Mouse (Mus musculus) heart, embryonic 13.5 days (tissue): ENCODE results near the gene Cacng6. TPM values are rescaled to one million over a fixed set of nuclear protein-coding genes. Genes with fewer than 3 reads are reported as not detected.

Experiments
- ATAC-seq: fragments of 200-750 bp; cut with Nextera tagmentation; 2 replicates; pipeline ENCODE4 v1.8.0; 2017; ENCODE audit warnings: moderate TSS enrichment; ENCODE audit not compliant: insufficient number of reproducible peaks, low FRiP score, low TSS enrichment; ENCODE audit errors: extremely low read depth
- H3K27ac ChIP-seq: fragments of 300-500 bp; sonication (generic); replicated peaks from 2 replicates; pipeline ENCODE4 v1.5.1; 2015; ENCODE audit warnings: moderate library complexity, mild to moderate bottlenecking, inconsistent platforms
- H3K27me3 ChIP-seq: fragments of 300-500 bp; sonication (generic); replicated peaks from 2 replicates; pipeline ENCODE4 v1.6.1; 2015; ENCODE audit warnings: mild to moderate bottlenecking, inconsistent platforms
- H3K36me3 ChIP-seq: fragments of 300-500 bp; sonication (generic); 2 replicates; pipeline ENCODE4 v1.6.1; 2015; ENCODE audit warnings: mild to moderate bottlenecking, inconsistent platforms
- H3K4me1 ChIP-seq: fragments of 300-500 bp; sonication (generic); 2 replicates; pipeline ENCODE4 v1.6.1; 2015; ENCODE audit warnings: inconsistent platforms
- H3K4me2 ChIP-seq: fragments of 300-500 bp; sonication (generic); 2 replicates; pipeline ENCODE4 v1.6.1; 2015; ENCODE audit warnings: inconsistent platforms, mild to moderate bottlenecking, moderate library complexity
- H3K4me3 ChIP-seq: fragments of 300-500 bp; sonication (generic); 2 replicates; pipeline ENCODE4 v1.5.1; 2015; ENCODE audit warnings: moderate library complexity, mild to moderate bottlenecking, inconsistent platforms
- H3K9ac ChIP-seq: fragments of 300-500 bp; sonication (generic); 2 replicates; pipeline ENCODE4 v1.6.1; 2015; ENCODE audit warnings: inconsistent platforms, mild to moderate bottlenecking, moderate library complexity
- H3K9me3 ChIP-seq: fragments of 300-500 bp; sonication (generic); 2 replicates; pipeline ENCODE4 v1.6.1; 2016; ENCODE audit warnings: inconsistent platforms
- WGBS: fragments of 180-500 bp; shearing (Covaris S2); methylation state at CpG from one replicate; pipeline ENCODE4 v1.1.7; 2015; ENCODE audit warnings: mixed read lengths; 5-methylcytosine and 5-hydroxymethylcytosine counted together
- polyA plus RNA-seq: library from polyadenylated mRNA; unstranded; fragments of >200 nt; fragmentation: Nextera tagmentation; extraction: Ambion mirVana; gene quantifications from 2 replicates; pipeline ENCODE4 v1.2.1, GENCODE M21; 2015

The Cacng6 gene
- polyA plus RNA-seq, 1 experiment from 2014 or later: 16.8 TPM

- Histone ChIP-seq H3K4me3 (no peak overlapping the region), H3K27ac (no peak overlapping the region), H3K9me3 (no peaks in the 10 kb centered on the region), H3K36me3 (no peaks in the 10 kb centered on the region), H3K27me3 (peaks cover 97% of the 10 kb centered on the region), H3K9ac (no peak overlapping the region), H3K4me1 (peaks cover 34% of the 10 kb centered on the region), H3K4me2 (no peak overlapping the region)
- no peak for ATAC-seq
- 62% methylated on average over 5 of the region's 5 CpGs for WGBS
Measured at GRCm38 (mm10) chr7:3420466-3420865, 3.5 kb upstream of the Cacng6 start.

- Histone ChIP-seq H3K9me3 (no peaks in the 10 kb centered on the region), H3K9ac (no peak overlapping the region), H3K36me3 (no peaks in the 10 kb centered on the region), H3K4me2 (no peak overlapping the region), H3K27ac (no peak overlapping the region), H3K4me1 (peaks cover 34% of the 10 kb centered on the region), H3K27me3 (peaks cover 95% of the 10 kb centered on the region), H3K4me3 (no peak overlapping the region)
- 80% methylated on average over 3 of the region's 3 CpGs for WGBS
- ATAC-seq: no peak
Measured at GRCm38 (mm10) chr7:3421297-3421696, 2.7 kb upstream of the Cacng6 start.

GRCm38 (mm10) chr7:3422051-3422450 is 1.9 kb upstream of the Cacng6 start:
- H3K4me3 ChIP-seq: no peak overlapping the region
- H3K27ac ChIP-seq: no peak overlapping the region
- WGBS: 41% methylated on average over 7 of the region's 7 CpGs
- H3K4me2 ChIP-seq: 0 out of 2 replicates have a peak overlapping the region, but pooled peaks have one; percentile 69
- peaks cover 39% of the 10 kb centered on the region for H3K4me1 ChIP-seq
- H3K9me3 ChIP-seq: no peaks in the 10 kb centered on the region
- H3K9ac ChIP-seq: no peak overlapping the region
- no peak for ATAC-seq
- H3K36me3 ChIP-seq: no peaks in the 10 kb centered on the region
- H3K27me3 ChIP-seq: peaks cover 95% of the 10 kb centered on the region

- Histone ChIP-seq H3K27me3 (peaks cover 83% of the 10 kb centered on the region), H3K9me3 (no peaks in the 10 kb centered on the region), H3K4me3 (peak overlapping the region; percentile 48), H3K36me3 (no peaks in the 10 kb centered on the region), H3K9ac (peak overlapping the region; percentile 75), H3K4me1 (peaks cover 47% of the 10 kb centered on the region), H3K27ac (peak overlapping the region; percentile 55), H3K4me2 (peak overlapping the region; percentile 69)
- under 1% methylated on average over 30 of the region's 30 CpGs for WGBS
- ATAC-seq: no peak; the same call in 1 of the 2 replicates
Measured at GRCm38 (mm10) chr7:3423430-3423829, 565 bp upstream of the Cacng6 start.

DNA sequence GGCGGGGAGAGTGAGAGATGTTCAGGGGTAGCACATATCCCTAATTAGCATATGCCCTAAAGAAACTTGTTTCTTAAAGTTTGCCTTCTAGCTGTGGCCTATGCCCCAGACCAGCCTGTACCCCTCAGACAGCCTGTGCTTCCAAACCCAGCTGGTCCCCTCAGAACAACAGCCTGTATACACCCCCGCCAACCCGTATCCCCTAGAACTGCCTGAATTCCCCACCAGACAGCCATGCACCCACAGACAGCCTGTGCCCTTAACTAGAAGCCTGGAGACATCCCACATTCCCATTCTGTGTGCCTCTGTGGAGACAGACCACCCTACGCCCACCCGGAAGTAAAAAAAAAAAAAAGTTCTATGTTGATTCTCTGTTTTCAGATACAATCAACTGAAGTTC is 1.1 kb downstream of the Cacng6 start:
- H3K4me2 ChIP-seq: peak overlapping the region; percentile 69; the same call in 1 of the 2 replicates
- 85% methylated on average over 5 of the region's 5 CpGs for WGBS
- no peak; the same call in 1 of the 2 replicates for ATAC-seq
- peaks cover 69% of the 10 kb centered on the region for H3K27me3 ChIP-seq
- H3K27ac ChIP-seq: no peak overlapping the region
- no peak overlapping the region for H3K9ac ChIP-seq
- H3K36me3 ChIP-seq: no peaks in the 10 kb centered on the region
- peaks cover 56% of the 10 kb centered on the region for H3K4me1 ChIP-seq
- H3K4me3 ChIP-seq: no peak overlapping the region
- H3K9me3 ChIP-seq: no peaks in the 10 kb centered on the region

DNA sequence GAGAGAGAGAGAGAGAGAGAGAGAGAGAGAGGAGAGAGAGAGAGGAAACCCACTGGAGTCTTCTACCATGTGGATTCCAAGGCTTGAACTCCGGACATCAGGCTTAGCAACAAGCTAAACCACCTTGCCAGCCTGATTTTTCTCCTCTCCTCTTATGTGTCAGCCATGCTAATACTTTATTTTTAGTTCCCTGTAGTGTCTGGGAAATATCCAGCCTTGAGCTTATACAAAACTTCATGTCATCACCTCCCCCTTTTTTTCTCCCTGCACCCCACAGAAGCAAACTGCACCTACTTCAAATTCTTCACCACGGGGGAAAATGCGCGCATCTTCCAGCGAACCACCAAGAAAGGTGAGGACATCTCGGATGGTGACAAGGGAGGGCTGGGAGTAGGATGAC is 6.2 kb downstream of the Cacng6 start:
- Histone ChIP-seq H3K36me3 (no peaks in the 10 kb centered on the region), H3K4me1 (peaks cover 49% of the 10 kb centered on the region), H3K4me2 (peak overlapping the region; percentile 54), H3K27me3 (peaks cover 23% of the 10 kb centered on the region), H3K9ac (no peak overlapping the region), H3K27ac (peak overlapping the region; percentile 80), H3K4me3 (peak overlapping the region; percentile 21; the same call in 1 of the 2 replicates), H3K9me3 (no peaks in the 10 kb centered on the region)
- no peak for ATAC-seq
- 41% methylated on average over 6 of the region's 6 CpGs for WGBS

- H3K4me3 ChIP-seq: no peak overlapping the region
- no peak overlapping the region for H3K27ac ChIP-seq
- H3K27me3 ChIP-seq: 0 out of 2 replicates have a peak, but pooled peaks cover 7% of the 10 kb centered on the region
- H3K4me1 ChIP-seq: peaks cover 39% of the 10 kb centered on the region
- 68% methylated on average over 1 of the region's 1 CpGs for WGBS
- no peak overlapping the region for H3K9ac ChIP-seq
- H3K9me3 ChIP-seq: no peaks in the 10 kb centered on the region
- H3K36me3 ChIP-seq: no peaks in the 10 kb centered on the region
- H3K4me2 ChIP-seq: no peak overlapping the region
- no peak for ATAC-seq
Measured at GRCm38 (mm10) chr7:3432066-3432465, 8.1 kb downstream of the Cacng6 start.

DNA sequence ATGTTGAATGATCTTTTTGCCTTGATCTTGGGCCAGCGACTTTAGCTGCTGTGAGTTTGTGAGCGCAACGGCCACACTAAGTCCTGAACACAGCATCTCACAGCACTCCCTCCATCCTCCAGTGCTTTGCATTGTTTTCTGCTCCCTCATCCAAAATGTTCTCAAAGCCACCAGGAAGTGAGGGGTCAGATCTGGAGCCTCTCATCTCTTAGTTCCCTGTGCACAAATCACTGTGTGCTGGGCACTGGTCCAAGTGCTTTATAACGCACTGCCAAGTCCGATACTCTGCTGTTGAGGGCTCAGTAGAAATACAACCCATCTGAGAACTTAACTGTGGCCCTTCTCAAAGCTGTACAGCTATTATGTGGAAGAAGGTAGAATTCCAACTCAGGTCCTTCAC is 13.9 kb downstream of the Cacng6 start:
- H3K9me3 ChIP-seq: no peaks in the 10 kb centered on the region
- no peak overlapping the region for H3K9ac ChIP-seq
- no peaks in the 10 kb centered on the region for H3K27me3 ChIP-seq
- no peak overlapping the region for H3K4me2 ChIP-seq
- ATAC-seq: no peak
- no peak overlapping the region for H3K4me3 ChIP-seq
- no peak overlapping the region; the same call in 1 of the 2 replicates for H3K27ac ChIP-seq
- peaks cover 20% of the 10 kb centered on the region for H3K4me1 ChIP-seq
- WGBS: 33% methylated on average over 5 of the region's 5 CpGs
- H3K36me3 ChIP-seq: no peaks in the 10 kb centered on the region

DNA sequence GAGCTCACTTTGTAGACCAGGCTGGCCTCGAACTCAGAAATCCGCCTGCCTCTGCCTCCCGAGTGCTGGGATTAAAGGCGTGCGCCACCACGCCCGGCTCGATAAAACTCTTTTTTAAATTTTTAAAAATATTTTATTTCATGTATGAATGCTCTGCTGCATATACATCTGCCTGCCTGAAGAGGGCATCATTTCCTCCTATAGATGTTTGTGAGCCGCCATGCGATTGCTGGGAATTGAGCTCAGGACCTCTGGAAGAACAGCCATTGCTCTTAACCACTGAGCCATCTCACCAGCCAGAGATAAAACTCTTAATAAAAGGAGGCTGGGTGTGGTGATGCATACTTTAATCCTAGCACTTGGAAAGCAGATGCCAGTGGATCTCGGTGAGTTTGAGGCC is 16.0 kb downstream of the Cacng6 start:
- ATAC-seq: no peak
- WGBS: 77% methylated on average over 11 of the region's 11 CpGs
- Histone ChIP-seq H3K9ac (no peak overlapping the region), H3K4me2 (no peak overlapping the region), H3K27ac (no peak overlapping the region), H3K9me3 (no peaks in the 10 kb centered on the region), H3K27me3 (no peaks in the 10 kb centered on the region), H3K36me3 (no peaks in the 10 kb centered on the region), H3K4me3 (no peak overlapping the region), H3K4me1 (peaks cover 23% of the 10 kb centered on the region)

DNA sequence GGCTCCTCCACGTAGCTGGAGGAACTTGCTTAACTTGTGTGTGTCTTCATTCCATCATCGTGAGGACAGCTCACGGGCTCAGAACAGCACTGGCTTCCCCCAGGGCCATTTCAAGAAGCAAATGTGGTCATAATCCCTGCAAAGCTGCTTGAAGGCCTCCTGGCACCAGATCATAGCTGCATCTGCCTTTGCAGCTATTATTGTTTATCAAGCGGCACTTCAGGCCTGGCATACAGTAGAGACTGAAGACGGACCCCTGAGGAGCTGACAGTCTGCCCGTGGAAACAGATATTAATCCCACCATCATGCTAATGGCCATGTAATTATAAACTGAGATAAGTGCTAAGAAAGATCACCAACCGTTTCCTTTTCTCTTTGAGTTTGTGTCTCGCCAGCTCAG is 16.5 kb downstream of the Cacng6 start:
- no peaks in the 10 kb centered on the region for H3K36me3 ChIP-seq
- no peak overlapping the region for H3K4me2 ChIP-seq
- no peaks in the 10 kb centered on the region for H3K27me3 ChIP-seq
- ATAC-seq: no peak
- no peak overlapping the region for H3K4me3 ChIP-seq
- no peak overlapping the region for H3K9ac ChIP-seq
- no peaks in the 10 kb centered on the region for H3K9me3 ChIP-seq
- H3K4me1 ChIP-seq: peaks cover 23% of the 10 kb centered on the region
- WGBS: 61% methylated on average over 8 of the region's 8 CpGs
- no peak overlapping the region for H3K27ac ChIP-seq

GRCm38 (mm10) chr7:3442476-3443062 is 18.6 kb downstream of the Cacng6 start:
- no peaks in the 10 kb centered on the region for H3K27me3 ChIP-seq
- no peaks in the 10 kb centered on the region for H3K9me3 ChIP-seq
- H3K4me1 ChIP-seq: peaks cover 19% of the 10 kb centered on the region
- no peak overlapping the region for H3K27ac ChIP-seq
- no peak overlapping the region for H3K4me3 ChIP-seq
- no peak overlapping the region for H3K9ac ChIP-seq
- H3K36me3 ChIP-seq: no peaks in the 10 kb centered on the region
- no peak overlapping the region for H3K4me2 ChIP-seq
- ATAC-seq: no peak
- 83% methylated on average over 10 of the region's 10 CpGs for WGBS

- no peak for ATAC-seq
- Histone ChIP-seq H3K4me3 (no peak overlapping the region), H3K27ac (no peak overlapping the region), H3K27me3 (peaks cover 5% of the 10 kb centered on the region; the same call in 1 of the 2 replicates), H3K4me1 (peaks cover 3% of the 10 kb centered on the region; the same call in 1 of the 2 replicates), H3K9ac (no peak overlapping the region), H3K4me2 (no peak overlapping the region), H3K36me3 (no peaks in the 10 kb centered on the region), H3K9me3 (no peaks in the 10 kb centered on the region)
- WGBS: 71% methylated on average over 3 of the region's 3 CpGs
Measured at GRCm38 (mm10) chr7:3444678-3445077, 20.7 kb downstream of the Cacng6 start.
